Mouse (Mus musculus): Measurements from ENCODE around the gene Ly6g6e.

- TF ChIP-seq POLR2A (IDR thresholded peaks at IDR 0.05; ENCODE audit: control insufficient read depth, extremely low read depth, insufficient read depth, low read length, poor library complexity) = no peak; the same call in none of the 2 replicates
- TF ChIP-seq CTCF (IDR thresholded peaks at IDR 0.05; ENCODE audit: borderline replicate concordance, control insufficient read depth, extremely low read depth, insufficient read depth, low read length, poor library complexity) = no peak
Measured at GRCm38 (mm10) chr17:35046681-35047455, 29.8 kb upstream of the Ly6g6e start, which contains the start of gene Msh5.

Data from thymus, adult 2 months (tissue).